Comparison of ENCODE assay signal across 21 mouse cellular contexts in genomic region chr1:183180301-183181029, GRCm38 (mm10). TPM values are rescaled to one million over a fixed set of nuclear protein-coding genes. Genes with fewer than 3 reads are reported as not detected.
A peak's percentile ranks its signal among the peaks of the same experiment; 100 is the strongest.
DNase-seq lines count a peak whose midpoint lies in the region; ATAC-seq and TF ChIP-seq lines count a peak whose summit lies in the region.
"Had no signal": no experiment of that assay in that cellular context is flagged by ENCODE, and none has a peak within 500 bp of the region (broad histone marks: within the 10 kb centered on the region; RNA-seq: fewer than 3 reads in every experiment).

No protein-coding gene starts in this region.

- DNase-seq in heart, adult 11 months: peak; percentile 33
- DNase-seq in heart, embryonic 10.5 days (ENCODE audit: low spot score): no peak
- DNase-seq in heart, postnatal 0 days (ENCODE audit: low spot score): no peak
- no peak for DNase-seq in heart, postnatal 4 days
- no peak for DNase-seq in CH12.LX (ENCODE audit: extremely low read depth)
- no peak for DNase-seq in limb, embryonic 10.5 days (ENCODE audit: low spot score)
- DNase-seq in spleen, adult 12 weeks (ENCODE audit: low spot score): no peak
- DNase-seq: adrenal gland, postnatal 36 days; cerebellum, adult 11-12 months; cerebellum, postnatal 10 days; gastrocnemius, postnatal 36 days; kidney, adult 8-10 months; kidney, postnatal 10 days; liver, postnatal 0 days; lung, postnatal 10 days had no signal

- in situ Hi-C loops in CH12.LX (cut with MboI; ENCODE audit: low pct_ligation_motif_present, low pct_unique_long_range_greater_than_20kb, low sequenced_read_pairs): no loop called here

- TF ChIP-seq POLR2A in CH12.LX (IDR thresholded peaks at IDR 0.05; ENCODE audit: low read depth, low read length): no peak

- TF ChIP-seq CTCF in heart, postnatal 0 days (IDR thresholded peaks at IDR 0.05; ENCODE audit: low read depth): no peak
- TF ChIP-seq CTCF in CH12.LX (conservative IDR thresholded peaks at IDR 0.05 in 1 of 2, IDR thresholded peaks at IDR 0.05 in 1 of 2; ENCODE audit: low read depth in 2 of 2, low read length in 2 of 2): no peak

- peaks cover 48% of the 10 kb centered on the region for H3K4me1 ChIP-seq in heart, embryonic 10.5 days
- peaks cover 16% of the 10 kb centered on the region for H3K4me1 ChIP-seq in heart, postnatal 0 days (ENCODE audit: control insufficient read depth, insufficient read depth)
- peaks cover 3 to 35% of the 10 kb centered on the region in 2 experiments; a peak in 3 of 4 replicates for H3K4me1 ChIP-seq in CH12.LX (ENCODE audit: control insufficient read depth in 1 of 2, insufficient read depth in 2 of 2)
- peaks cover 48% of the 10 kb centered on the region for H3K4me1 ChIP-seq in limb, embryonic 10.5 days
- peaks cover 20% of the 10 kb centered on the region for H3K4me1 ChIP-seq in hindbrain, embryonic 12.5 days

- no peak overlapping the region for H3K4me2 ChIP-seq in heart, postnatal 0 days (ENCODE audit: low read depth, low read length)
- no peak overlapping the region for H3K4me2 ChIP-seq in CH12.LX (ENCODE audit: insufficient read depth, low read depth, poor library complexity, severe bottlenecking)
- no peak overlapping the region for H3K4me2 ChIP-seq in hindbrain, embryonic 12.5 days (replicated peaks)
- H3K4me2 ChIP-seq: hindbrain, embryonic 14.5 days; intestine, embryonic 15.5 days; midbrain, embryonic 11.5 days had no signal

- dilution Hi-C loops in CH12.LX (cut with MboI; ENCODE audit: extremely low pct_ligation_motif_present, extremely low pct_unique_long_range_greater_than_20kb, low sequenced_read_pairs): no loop called here

- 85% methylated on average over 2 of the region's 2 CpGs for WGBS in heart, embryonic 10.5 days
- 90% methylated on average over 2 of the region's 2 CpGs for WGBS in heart, postnatal 0 days
- 78% methylated on average over 2 of the region's 2 CpGs for WGBS in limb, embryonic 10.5 days
- WGBS in hindbrain, embryonic 12.5 days: 92% methylated on average over 2 of the region's 2 CpGs

- TF ChIP-seq EP300 in heart, postnatal 0 days (IDR thresholded peaks at IDR 0.05; ENCODE audit: low read depth): no peak
- no peak for TF ChIP-seq EP300 in CH12.LX (IDR thresholded peaks at IDR 0.05; ENCODE audit: low read length)

- no peak overlapping the region for H3K9ac ChIP-seq in heart, postnatal 0 days (replicated peaks; ENCODE audit: low read depth, low read length)
- no peak overlapping the region for H3K9ac ChIP-seq in CH12.LX (ENCODE audit: insufficient read depth, low read depth)
- H3K9ac ChIP-seq in hindbrain, embryonic 12.5 days: no peak overlapping the region
- H3K9ac ChIP-seq: hindbrain, embryonic 14.5 days; intestine, embryonic 15.5 days; liver, postnatal 0 days had no signal

- H3K27me3 ChIP-seq in heart, embryonic 10.5 days (ENCODE audit: insufficient read depth, poor library complexity, severe bottlenecking): 0 out of 2 replicates have a peak, but pooled peaks cover 1% of the 10 kb centered on the region
- no peaks in the 10 kb centered on the region for H3K27me3 ChIP-seq in heart, postnatal 0 days (ENCODE audit: control insufficient read depth, insufficient read depth, low read length)
- H3K27me3 ChIP-seq in CH12.LX (replicated peaks): no peaks in the 10 kb centered on the region
- H3K27me3 ChIP-seq in limb, embryonic 10.5 days (ENCODE audit: low read depth, poor library complexity, severe bottlenecking): no peaks in the 10 kb centered on the region
- no peaks in the 10 kb centered on the region for H3K27me3 ChIP-seq in hindbrain, embryonic 12.5 days
- H3K27me3 ChIP-seq: intestine, embryonic 15.5 days had no signal

- H3K9me3 ChIP-seq in heart, embryonic 10.5 days: no peaks in the 10 kb centered on the region
- no peaks in the 10 kb centered on the region for H3K9me3 ChIP-seq in heart, postnatal 0 days (replicated peaks; ENCODE audit: control insufficient read depth, low read length)
- H3K9me3 ChIP-seq in CH12.LX (replicated peaks; ENCODE audit: low read length): no peaks in the 10 kb centered on the region
- no peaks in the 10 kb centered on the region for H3K9me3 ChIP-seq in limb, embryonic 10.5 days (replicated peaks)
- H3K9me3 ChIP-seq in hindbrain, embryonic 12.5 days (replicated peaks): no peaks in the 10 kb centered on the region
- H3K9me3 ChIP-seq: forebrain, embryonic 10.5 days; intestine, embryonic 15.5 days had no signal

- H3K4me3 ChIP-seq in heart, embryonic 10.5 days: no peak overlapping the region
- H3K4me3 ChIP-seq in heart, postnatal 0 days (ENCODE audit: low read depth, low read length): no peak overlapping the region
- H3K4me3 ChIP-seq in CH12.LX (replicated peaks in 1 of 3; ENCODE audit: low read depth in 2 of 3, low read length in 2 of 3, poor library complexity in 1 of 3): no peak overlapping the region
- H3K4me3 ChIP-seq in limb, embryonic 10.5 days: no peak overlapping the region
- H3K4me3 ChIP-seq in hindbrain, embryonic 12.5 days: no peak overlapping the region
- H3K4me3 ChIP-seq: forebrain, embryonic 10.5 days; intestine, embryonic 15.5 days; left cerebral cortex, adult 2 months had no signal

- no peaks in the 10 kb centered on the region for H3K36me3 ChIP-seq in heart, embryonic 10.5 days
- no peaks in the 10 kb centered on the region for H3K36me3 ChIP-seq in heart, postnatal 0 days (replicated peaks; ENCODE audit: control insufficient read depth, insufficient read depth, low read length)
- peaks cover 0 to 24% of the 10 kb centered on the region in 2 experiments for H3K36me3 ChIP-seq in CH12.LX (replicated peaks in 1 of 2; ENCODE audit: control insufficient read depth in 1 of 2, insufficient read depth in 1 of 2, low read length in 1 of 2)
- no peaks in the 10 kb centered on the region for H3K36me3 ChIP-seq in limb, embryonic 10.5 days
- H3K36me3 ChIP-seq in hindbrain, embryonic 12.5 days: no peaks in the 10 kb centered on the region
- H3K36me3 ChIP-seq: forebrain, embryonic 10.5 days; intestine, embryonic 15.5 days had no signal

- TF ChIP-seq RAD21 in CH12.LX (IDR thresholded peaks at IDR 0.05; ENCODE audit: low read depth, low read length): no peak

- ATAC-seq in heart, postnatal 0 days (ENCODE audit: insufficient read depth, low read depth): no peak
- ATAC-seq in hindbrain, embryonic 12.5 days (ENCODE audit: low FRiP score): no peak
- ATAC-seq: intestine, embryonic 15.5 days had no signal

- H3K27ac ChIP-seq in heart, embryonic 10.5 days: no peak overlapping the region
- peak overlapping the region; percentile 15; the same call in 1 of the 2 replicates for H3K27ac ChIP-seq in heart, postnatal 0 days (ENCODE audit: low read depth)
- H3K27ac ChIP-seq in CH12.LX (ENCODE audit: insufficient read depth, low read depth): no peak overlapping the region
- 0 out of 2 replicates have a peak overlapping the region, but pooled peaks have one; percentile 42 for H3K27ac ChIP-seq in limb, embryonic 10.5 days
- no peak overlapping the region for H3K27ac ChIP-seq in hindbrain, embryonic 12.5 days
- H3K27ac ChIP-seq: forebrain, embryonic 10.5 days; hindbrain, embryonic 14.5 days; intestine, embryonic 15.5 days; left cerebral cortex, adult 2 months had no signal

- no peaks in the 10 kb centered on the region for H3K79me2 ChIP-seq in CH12.LX (replicated peaks; ENCODE audit: control insufficient read depth, extremely low read depth, insufficient read depth, poor library complexity, severe bottlenecking)

TF ChIP-seq in CH12.LX, 34 proteins besides CTCF, POLR2A, EP300 and RAD21:
- peak; percentile 58 for TF ChIP-seq ZKSCAN1 (IDR thresholded peaks at IDR 0.05; ENCODE audit: borderline replicate concordance, low read depth, low read length)
- no peak for TF ChIP-seq ZMIZ1 (IDR thresholded peaks at IDR 0.05; ENCODE audit: low read depth, low read length)

RNA-seq across cellular contexts. Expression of gene Disp1, which starts 40.9 kb away (rescaled TPM):
- polyA plus RNA-seq in heart, embryonic 10.5 days (2016; fragmentation: Nextera tagmentation; extraction: Ambion mirVana): 10.8 and 11.4 TPM in 2 replicates
- total RNA-seq in heart, postnatal 0 days (2014; rRNA removed; ENCODE audit: low replicate concordance): 8.1 and 11.9 TPM in 2 replicates
- polyA plus RNA-seq in heart, postnatal 0 days (2015; fragmentation: Nextera tagmentation; extraction: Ambion mirVana): 5.8 and 6.0 TPM in 2 replicates
- 10 to 100 TPM; 10.6 to 11.7 TPM for total RNA-seq in heart, postnatal 4 days (2021)
- total RNA-seq in CH12.LX (2012; rRNA removed) (5.4 and 5.9 TPM in 2 replicates), CH12.LX (2014; rRNA removed) (3.1 and 3.4 TPM in 2 replicates)
- 8.9 and 11.3 TPM in 2 replicates for polyA plus RNA-seq in CH12.LX (2012; ENCODE audit: insufficient read length, low read depth)
- 21.8 and 23.1 TPM in 2 replicates for polyA plus RNA-seq in limb, embryonic 10.5 days (2016; fragmentation: Nextera tagmentation; extraction: Ambion mirVana)
- polyA plus RNA-seq in hindbrain, embryonic 12.5 days (2016; fragmentation: Nextera tagmentation; extraction: Ambion mirVana): 15.8 and 20.7 TPM in 2 replicates

Comparison
In these comparisons a context has a peak if more than half of its experiments do, and no peak if none do; other contexts are left out.
1. H3K27ac ChIP-seq: peak in heart, postnatal 0 days (single experiment) and limb, embryonic 10.5 days (single experiment); none in heart, embryonic 10.5 days (single experiment), CH12.LX (single experiment) and hindbrain, embryonic 12.5 days (single experiment).